Mouse (Mus musculus): ENCODE data around the gene Cbx8.

GRCm38 (mm10) chr11:119056301-119057211 is 15.8 kb upstream of the Cbx8 start:
- TF ChIP-seq CTCF (IDR thresholded peaks at IDR 0.05; ENCODE audit: low read depth, low read length), result no peak
- no peak for TF ChIP-seq TAL1 (conservative IDR thresholded peaks at IDR 0.05; ENCODE audit: low read depth, low read length)
- TF ChIP-seq GATA2 (IDR thresholded peaks at IDR 0.05; ENCODE audit: borderline replicate concordance, low read depth, low read length), result no peak
- TF ChIP-seq GATA1 (IDR thresholded peaks at IDR 0.05; ENCODE audit: borderline replicate concordance, low read length), result no peak
- TF ChIP-seq POLR2AphosphoS5 (IDR thresholded peaks at IDR 0.05; ENCODE audit: insufficient replicate concordance, low read depth, low read length), result no peak

Data from G1E (cell line).